ENCODE assay signal across 29 mouse cellular contexts in genomic region chrX:10502616-10503015, GRCm38 (mm10). TPM values are rescaled to one million over a fixed set of nuclear protein-coding genes. Genes with fewer than 3 reads are reported as not detected.
A peak's percentile ranks its signal among the peaks of the same experiment; 100 is the strongest.
DNase-seq lines count a peak whose midpoint lies in the region; ATAC-seq and TF ChIP-seq lines count a peak whose summit lies in the region.
"Had no signal": no experiment of that assay in that cellular context is flagged by ENCODE, and none has a peak within 500 bp of the region (broad histone marks: within the 10 kb centered on the region; RNA-seq: fewer than 3 reads in every experiment).

No protein-coding gene starts in this region.

- 19% methylated on average over 2 of the region's 2 CpGs for WGBS in lung, embryonic 14.5 days
- whole genome bisulfite sequencing in forebrain, embryonic 14.5 days = 82% methylated on average over 2 of the region's 2 CpGs

- no peak overlapping the region for H3K4me3 ChIP-seq in gastrocnemius, adult 2 months
- no peak overlapping the region for H3K4me3 ChIP-seq in lung, embryonic 14.5 days (ENCODE audit: low read depth, low read length)
- no peak overlapping the region for H3K4me3 ChIP-seq in forebrain, embryonic 14.5 days (ENCODE audit: low read depth, low read length)
- H3K4me3 ChIP-seq: forebrain, embryonic 13.5 days; heart, adult 2 months; heart, embryonic 12.5 days; layer of hippocampus, adult 2 months; liver, embryonic 12.5 days; neural tube, embryonic 13.5 days had no signal

- H3K27me3 ChIP-seq in lung, embryonic 14.5 days (ENCODE audit: insufficient read depth, low read length) = no peaks in the 10 kb centered on the region
- H3K27me3 ChIP-seq in forebrain, embryonic 14.5 days (replicated peaks; ENCODE audit: control insufficient read depth, insufficient read depth, low read length) = no peaks in the 10 kb centered on the region
- H3K27me3 ChIP-seq: CH12.LX; forebrain, embryonic 13.5 days; heart, embryonic 12.5 days; liver, embryonic 12.5 days; neural tube, embryonic 13.5 days had no signal

- H3K36me3 ChIP-seq in lung, embryonic 14.5 days (ENCODE audit: insufficient read depth) = no peaks in the 10 kb centered on the region
- no peaks in the 10 kb centered on the region for H3K36me3 ChIP-seq in forebrain, embryonic 14.5 days (ENCODE audit: control insufficient read depth, insufficient read depth, low read length)
- H3K36me3 ChIP-seq: heart, embryonic 12.5 days; liver, embryonic 12.5 days; neural tube, embryonic 13.5 days had no signal

- TF ChIP-seq CTCF in gastrocnemius, adult 2 months (IDR thresholded peaks at IDR 0.05) = no peak
- no peak for TF ChIP-seq CTCF in lung, embryonic 14.5 days (IDR thresholded peaks at IDR 0.05; ENCODE audit: low read depth)

- DNase-seq in gastrocnemius, adult 2 months = peak; percentile 20
- DNase-seq in gastrocnemius, postnatal 4 days (ENCODE audit: low spot score in 2 of 2) = no peak
- DNase-seq in lung, embryonic 14.5 days = peak; percentile 33
- no peak for DNase-seq in lung, postnatal 4 days
- peak; percentile 38 for DNase-seq in retina, adult 2 months (ENCODE audit: low read depth, low spot score)
- DNase-seq in retina, embryonic 14.5 days (ENCODE audit: low spot score) = no peak
- no peak for DNase-seq in forebrain, embryonic 14.5 days (ENCODE audit: low spot score)
- DNase-seq: adrenal gland, postnatal 10 days; cerebellum, adult 9-10 months; cerebellum, postnatal 36 days; gastrocnemius, postnatal 25 days; heart, adult 2 months; kidney, adult 9 months; left cerebral cortex, postnatal 4 days; right cerebral cortex, postnatal 4 days; thymus, adult 2 months; thymus, postnatal 36 days had no signal

- no peaks in the 10 kb centered on the region for H3K4me1 ChIP-seq in lung, embryonic 14.5 days (ENCODE audit: insufficient read depth)
- H3K4me1 ChIP-seq in forebrain, embryonic 14.5 days (ENCODE audit: control insufficient read depth, insufficient read depth, low read length) = no peaks in the 10 kb centered on the region
- H3K4me1 ChIP-seq: forebrain, embryonic 13.5 days; liver, embryonic 12.5 days; neural tube, embryonic 13.5 days had no signal

- no peaks in the 10 kb centered on the region for H3K9me3 ChIP-seq in lung, embryonic 14.5 days (ENCODE audit: low read depth, low read length)
- H3K9me3 ChIP-seq in forebrain, embryonic 14.5 days (replicated peaks; ENCODE audit: control insufficient read depth, low read length) = no peaks in the 10 kb centered on the region
- H3K9me3 ChIP-seq: forebrain, embryonic 13.5 days; heart, embryonic 12.5 days; liver, embryonic 12.5 days; neural tube, embryonic 13.5 days had no signal

- intact Hi-C loops in gastrocnemius, adult 2 months (cut with DNase I) = loop anchor here (5.0 kb wide), 1 partner anchor 55 kb away; no protein-coding TSS in a partner anchor

- no peak for ATAC-seq in lung, embryonic 14.5 days (ENCODE audit: insufficient read depth)
- no peak for ATAC-seq in forebrain, embryonic 14.5 days
- ATAC-seq: forebrain, embryonic 13.5 days; intestine, postnatal 0 days; liver, embryonic 12.5 days; Patski had no signal

- H3K27ac ChIP-seq in gastrocnemius, adult 2 months = peak overlapping the region; percentile 69
- H3K27ac ChIP-seq in lung, embryonic 14.5 days (ENCODE audit: low read depth) = no peak overlapping the region
- no peak overlapping the region for H3K27ac ChIP-seq in forebrain, embryonic 14.5 days (ENCODE audit: low read depth, low read length)
- H3K27ac ChIP-seq: forebrain, embryonic 13.5 days; heart, adult 2 months; hindbrain, embryonic 14.5 days; layer of hippocampus, adult 2 months; liver, embryonic 12.5 days; neural tube, embryonic 13.5 days had no signal

- H3K4me2 ChIP-seq in lung, embryonic 14.5 days = no peak overlapping the region
- H3K4me2 ChIP-seq in forebrain, embryonic 14.5 days (ENCODE audit: low read length) = no peak overlapping the region
- H3K4me2 ChIP-seq: forebrain, embryonic 13.5 days; heart, embryonic 12.5 days; hindbrain, embryonic 14.5 days; liver, embryonic 12.5 days; midbrain, embryonic 11.5 days; neural tube, embryonic 13.5 days had no signal

- H3K9ac ChIP-seq in lung, embryonic 14.5 days = no peak overlapping the region
- H3K9ac ChIP-seq in forebrain, embryonic 14.5 days (ENCODE audit: low read length) = no peak overlapping the region
- H3K9ac ChIP-seq: forebrain, embryonic 13.5 days; heart, embryonic 12.5 days; hindbrain, embryonic 14.5 days; liver, embryonic 12.5 days; neural tube, embryonic 13.5 days had no signal

RNA-seq across cellular contexts. Expression of gene Tspan7, which starts 17.7 kb away (rescaled TPM):
- 100 to 1,000 TPM in 1 of 2 experiments, 10 to 100 TPM in 1; 87.5 to 127 TPM for total RNA-seq in gastrocnemius, adult 2 months (2021)
- total RNA-seq in gastrocnemius, postnatal 4 days (2021) = 100 to 1,000 TPM; 171 to 182 TPM
- 89.9 and 91.8 TPM in 2 replicates for polyA plus RNA-seq in lung, embryonic 14.5 days (2014; fragmentation: Nextera tagmentation; extraction: Ambion mirVana)
- 277 and 328 TPM in 2 replicates for polyA plus RNA-seq in forebrain, embryonic 14.5 days (2014; fragmentation: Nextera tagmentation; extraction: Ambion mirVana)
- total RNA-seq: CH12.LX; hematopoietic stem cell, adult 5-6 weeks; megakaryocyte, adult 5-6 weeks had no signal

Comparison
In these comparisons a context has a peak if more than half of its experiments do, and no peak if none do; other contexts are left out.
1. DNase-seq: peak in gastrocnemius, adult 2 months (single experiment), lung, embryonic 14.5 days (single experiment) and retina, adult 2 months (single experiment); none in gastrocnemius, postnatal 4 days (0 of 2), lung, postnatal 4 days (0 of 2), retina, embryonic 14.5 days (single experiment) and forebrain, embryonic 14.5 days (single experiment).